Mouse (Mus musculus): ENCODE results near the gene Piwil4. TPM values are rescaled to one million over a fixed set of nuclear protein-coding genes. Genes with fewer than 3 reads are reported as not detected.
"Not testable (repeated sequence)": the region's sequence is repeated elsewhere in the genome, so short reads cannot be mapped to it uniquely, and the experiment has no call there.

Piwil4 gene
- total RNA-seq, 2 experiments from 2014 or later = 0.14 TPM; not detected in 1

DNA sequence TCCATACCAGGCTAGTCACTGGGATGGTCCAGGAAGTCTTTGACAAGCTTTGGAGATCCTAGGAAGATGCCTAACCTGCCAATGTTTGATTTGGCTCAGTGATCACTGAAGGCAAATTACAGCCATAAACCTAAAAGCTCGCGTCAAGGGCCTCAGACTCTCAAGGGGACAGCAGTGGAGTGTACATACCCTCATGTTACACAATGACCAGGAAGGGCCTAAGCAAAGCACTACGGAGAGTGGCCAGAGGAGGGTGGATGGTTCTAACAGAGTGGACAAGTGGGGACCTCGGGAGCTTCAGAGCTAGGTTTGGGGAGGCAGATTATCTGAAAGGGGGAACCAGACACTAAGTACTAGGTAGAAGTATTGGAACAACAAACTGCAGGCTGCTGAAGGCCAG lies 13.9 kb downstream of the Piwil4 start:
- no peak for DNase-seq (ENCODE audit: low spot score in 2 of 2)

DNA sequence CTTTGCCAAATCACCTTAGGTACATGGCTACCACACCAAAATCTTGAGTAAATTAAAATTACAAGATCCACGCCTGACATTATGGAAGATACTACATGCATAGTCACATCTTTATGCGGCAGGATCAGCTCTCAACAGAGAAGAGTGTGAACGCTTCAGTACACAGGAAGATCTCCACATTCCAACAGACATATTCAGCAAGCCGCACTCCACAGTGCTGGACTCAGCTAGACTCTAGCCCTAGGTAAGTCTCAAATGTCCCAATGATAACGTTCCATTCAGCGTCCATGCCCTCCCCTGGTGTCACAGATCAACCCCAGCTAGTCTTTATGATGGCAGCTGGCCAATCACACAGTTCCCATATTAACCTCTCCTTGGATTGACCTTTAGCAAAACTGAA lies 14.5 kb downstream of the Piwil4 start:
- no peak for DNase-seq (ENCODE audit: low spot score in 2 of 2)

GRCm38 (mm10) chr9:14724755-14725420 lies 15.6 kb downstream of the Piwil4 start:
- no peak for DNase-seq (ENCODE audit: low spot score in 2 of 2)

DNA sequence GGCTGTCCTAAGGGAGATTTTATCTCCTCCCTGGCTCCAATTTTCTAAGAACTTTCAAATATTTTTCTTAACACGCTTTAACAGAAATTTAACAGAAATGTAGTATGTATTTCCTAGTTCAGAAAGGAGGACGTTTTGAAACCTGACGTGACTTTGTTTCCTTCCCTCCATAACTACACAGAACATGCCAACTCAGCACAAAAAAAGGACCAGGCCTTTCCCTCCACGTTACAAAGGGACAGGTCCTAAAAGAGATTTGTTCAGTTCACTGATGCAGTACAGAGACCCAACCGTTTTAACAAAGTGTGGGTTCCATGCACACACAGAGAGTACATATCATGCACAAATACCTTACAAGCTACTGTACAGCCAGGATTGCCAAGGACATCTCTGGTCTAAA lies 18.9 kb downstream of the Piwil4 start:
- DNase-seq (ENCODE audit: low spot score in 2 of 2) = no peak

DNA sequence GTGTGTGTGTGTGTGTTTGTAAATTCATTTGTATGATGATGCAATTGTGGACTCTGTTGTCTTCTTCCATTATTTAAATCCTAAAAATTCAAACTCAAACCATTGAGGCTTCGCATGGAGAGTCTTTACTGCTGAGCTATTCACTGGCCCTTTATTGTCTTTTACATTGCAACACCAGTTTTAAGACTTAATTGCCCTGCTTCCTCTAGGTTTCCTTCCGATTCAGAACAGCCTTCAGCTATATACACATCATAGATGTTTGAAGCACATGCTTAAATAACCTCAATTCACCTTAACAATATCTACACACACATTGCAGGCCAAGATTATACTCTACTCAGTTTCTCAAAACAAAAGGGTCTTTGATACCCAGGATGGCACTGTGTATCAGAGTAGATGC lies 20.1 kb downstream of the Piwil4 start:
- no peak for DNase-seq (ENCODE audit: low spot score in 2 of 2)

- no peak for DNase-seq (ENCODE audit: low spot score in 2 of 2)
Observed at GRCm38 (mm10) chr9:14718332-14718691, 22.2 kb downstream of the Piwil4 start.

- DNase-seq (ENCODE audit: low spot score in 2 of 2) = no peak
Observed at GRCm38 (mm10) chr9:14717689-14718331, 22.7 kb downstream of the Piwil4 start.

GRCm38 (mm10) chr9:14715258-14715657 lies 25.3 kb downstream of the Piwil4 start:
- no peak for DNase-seq (ENCODE audit: low spot score in 2 of 2)

DNA sequence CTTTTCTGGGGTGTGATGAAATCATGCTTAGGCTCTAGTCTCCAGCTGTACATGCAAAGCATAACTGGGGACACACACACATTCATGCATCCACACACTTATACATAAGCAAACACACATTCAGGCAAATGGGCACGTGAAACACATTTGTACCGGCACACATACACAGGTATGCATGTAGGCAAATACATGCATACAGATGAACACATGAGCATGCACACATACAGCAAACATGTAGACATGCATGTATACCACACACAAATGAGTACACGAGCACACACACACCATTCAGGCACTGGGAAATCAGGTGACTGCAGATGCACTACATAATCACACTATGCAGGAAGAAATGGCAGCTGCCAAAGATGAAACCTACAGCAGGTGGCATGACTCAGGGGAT lies 29.6 kb downstream of the Piwil4 start:
- no peak for DNase-seq (ENCODE audit: low spot score in 2 of 2)

DNA sequence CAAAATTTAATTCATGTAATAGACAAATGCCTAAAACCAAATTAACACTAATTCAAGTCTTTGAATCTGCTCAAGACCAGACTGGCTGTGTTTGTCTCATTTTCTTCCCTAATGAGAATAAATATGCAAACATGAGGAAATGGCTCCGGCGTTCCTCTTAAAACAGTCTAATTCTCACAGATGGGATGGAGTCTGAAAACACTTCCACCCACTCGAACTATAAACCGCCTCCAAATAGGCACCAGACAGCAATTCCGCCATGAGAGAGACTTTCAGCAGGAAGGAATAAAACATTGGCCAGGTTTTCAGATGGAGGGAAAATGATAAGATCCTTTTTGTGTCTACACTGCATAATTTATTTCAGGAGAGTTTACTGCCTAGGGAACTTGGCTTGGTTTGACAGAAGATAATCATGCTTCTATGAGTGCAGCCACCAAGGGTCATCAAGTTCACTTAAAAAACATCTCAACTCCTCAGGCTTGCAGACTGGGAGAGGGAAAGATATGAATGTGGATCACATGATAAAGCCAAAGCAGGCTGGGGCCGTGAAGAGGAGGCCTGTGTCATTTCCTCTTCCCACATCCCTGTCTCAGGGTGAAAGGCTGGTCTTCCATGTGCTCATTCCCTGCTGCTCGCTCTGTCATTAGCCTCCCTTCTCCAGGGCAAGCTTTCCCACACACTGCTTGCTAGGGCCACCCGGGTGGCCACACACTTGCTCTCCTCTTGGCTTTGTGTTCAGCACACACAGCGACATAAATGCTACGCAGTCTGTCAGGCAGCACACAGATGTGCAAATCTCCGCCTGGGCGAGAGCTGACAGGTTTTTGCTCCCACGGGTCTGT lies 35.0 kb downstream of the Piwil4 start:
- peak in 1 of 2 experiments; percentile 50 for DNase-seq (ENCODE audit: low spot score in 2 of 2)

DNA sequence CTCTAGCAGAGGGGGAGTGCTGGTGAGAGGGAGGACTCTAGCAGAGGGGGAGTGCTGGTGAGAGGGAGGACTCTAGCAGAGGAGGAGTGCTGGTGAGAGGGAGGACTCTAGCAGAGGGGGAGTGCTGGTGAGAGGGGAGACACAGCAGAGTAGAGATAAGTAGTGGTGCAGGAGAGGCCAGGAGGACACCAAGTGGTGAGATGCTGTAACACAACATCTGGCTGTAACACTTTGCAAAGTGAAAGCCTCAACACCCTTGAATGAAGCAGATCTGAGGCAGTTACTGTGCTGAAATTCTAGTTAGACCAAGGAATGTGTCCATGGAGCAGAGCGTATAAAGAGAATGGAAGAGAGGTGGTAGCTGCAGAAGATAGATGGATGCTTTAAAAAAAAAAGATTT lies 39.7 kb downstream of the Piwil4 start:
- DNase-seq (ENCODE audit: low spot score in 2 of 2) = not testable (repeated sequence)

GRCm38 (mm10) chr9:14699288-14699640 lies 41.3 kb downstream of the Piwil4 start:
- DNase-seq (ENCODE audit: low spot score in 2 of 2) = no peak

GRCm38 (mm10) chr9:14698582-14699287 lies 41.8 kb downstream of the Piwil4 start:
- peak; percentile 94 to 95 for DNase-seq (ENCODE audit: low spot score in 2 of 2)

DNA sequence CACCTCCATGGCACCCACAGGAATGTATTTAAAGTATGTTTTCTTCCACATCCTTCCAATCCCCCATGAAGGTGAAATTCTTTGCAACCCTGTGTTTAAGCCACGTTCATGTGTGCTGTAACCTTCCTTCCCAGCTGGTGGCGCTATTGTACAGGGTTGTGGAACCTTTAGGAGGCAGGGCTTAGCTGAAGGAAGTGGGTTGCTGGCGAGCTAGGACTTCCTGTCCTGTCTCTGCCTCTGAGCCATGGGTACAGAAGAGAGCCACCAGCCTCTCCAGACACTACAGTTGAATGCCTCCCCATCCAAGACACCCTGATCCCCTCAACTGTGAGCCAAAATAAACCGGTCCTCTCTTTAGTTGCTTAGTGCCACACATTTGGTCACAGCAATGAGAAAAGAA lies 42.6 kb downstream of the Piwil4 start:
- no peak for DNase-seq (ENCODE audit: low spot score in 2 of 2)

DNA sequence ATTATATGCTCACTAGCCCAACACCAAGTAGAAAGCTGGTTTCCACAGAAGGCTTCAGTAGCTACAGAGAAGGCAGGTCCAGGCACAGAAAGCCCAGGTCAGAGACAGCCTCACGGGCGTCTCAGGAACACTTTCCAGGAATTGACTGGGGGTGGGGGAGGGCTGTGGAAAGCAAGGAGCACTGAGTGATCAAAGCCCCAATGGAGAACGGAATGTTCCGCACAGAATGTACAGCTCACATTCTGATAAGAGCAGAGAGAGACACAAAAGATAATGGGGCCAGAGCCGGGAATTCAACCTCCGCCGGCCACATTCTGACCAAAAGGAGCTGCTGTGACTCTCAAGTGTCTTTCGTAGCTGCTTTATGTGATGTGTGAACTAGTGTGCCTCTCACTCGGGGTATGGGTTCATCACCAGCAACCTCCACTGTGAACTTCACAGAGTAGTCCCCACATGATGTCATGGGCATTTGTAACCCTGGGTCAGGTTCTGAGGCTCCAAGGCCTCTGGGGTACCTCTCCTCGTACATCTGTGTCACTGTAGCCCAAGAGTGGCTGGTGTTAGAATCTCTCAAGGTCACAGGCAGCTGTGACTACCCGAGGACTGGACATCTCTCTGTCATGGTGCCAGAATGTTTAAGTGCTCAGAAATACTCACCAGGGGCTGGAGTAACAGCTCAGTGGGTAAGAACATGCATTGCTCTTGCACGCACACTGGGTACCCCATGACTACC lies 51.0 kb downstream of the Piwil4 start:
- no peak for DNase-seq (ENCODE audit: low spot score in 2 of 2)

- no peak for DNase-seq (ENCODE audit: low spot score in 2 of 2)
Observed at GRCm38 (mm10) chr9:14684363-14684762, 56.2 kb downstream of the Piwil4 start.

GRCm38 (mm10) chr9:14682741-14683140 lies 57.8 kb downstream of the Piwil4 start:
- DNase-seq (ENCODE audit: low spot score in 2 of 2) = no peak

- DNase-seq (ENCODE audit: low spot score in 2 of 2) = no peak
Observed at GRCm38 (mm10) chr9:14680584-14680983, 59.9 kb downstream of the Piwil4 start.

DNA sequence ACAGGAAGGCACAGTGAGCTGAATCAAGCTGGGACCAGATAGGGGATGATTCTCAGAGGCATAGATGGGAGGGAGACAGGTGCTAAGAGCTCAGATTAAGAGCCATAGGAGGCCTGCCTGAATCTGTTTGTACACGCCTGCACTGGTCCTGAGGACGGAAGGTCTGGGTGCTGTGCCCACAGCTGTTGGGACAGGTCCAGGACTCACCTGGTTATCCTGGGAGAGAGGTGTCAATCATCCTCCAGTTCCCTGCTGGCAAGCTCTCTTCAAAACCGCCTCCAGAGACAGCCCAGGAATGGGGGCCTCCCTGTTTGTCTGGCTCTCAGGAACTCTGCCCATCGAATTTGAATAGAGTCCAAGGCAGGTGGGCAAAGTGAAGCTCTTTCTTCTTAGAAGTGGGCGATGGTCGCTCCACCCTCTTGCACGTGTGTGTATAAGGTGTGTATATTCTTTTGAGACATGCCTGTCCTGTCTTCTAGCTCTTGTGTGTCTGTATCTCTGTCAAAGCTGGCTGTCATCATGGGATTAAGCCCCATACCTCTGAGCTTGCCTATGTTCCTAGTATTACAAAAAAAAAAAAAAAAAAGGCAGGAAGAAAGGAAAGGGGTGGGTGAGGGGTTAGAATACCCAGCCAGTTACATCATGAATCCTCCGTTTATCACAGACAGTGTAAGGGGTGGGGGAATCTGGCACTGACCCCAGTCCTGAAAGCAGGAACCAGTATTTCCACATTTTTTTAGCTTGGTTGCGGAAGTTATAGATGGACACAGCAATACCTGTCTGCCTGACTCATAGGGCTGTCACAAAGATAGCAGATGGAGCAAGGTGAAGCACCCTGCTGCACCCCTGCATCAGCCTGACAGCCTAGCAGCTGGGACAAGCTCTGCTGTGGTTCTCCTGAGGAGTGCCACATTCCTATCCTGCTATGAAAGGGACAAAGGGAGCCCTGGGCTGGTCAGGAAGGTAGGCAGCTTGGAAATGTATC lies 64.5 kb downstream of the Piwil4 start:
- no peak for DNase-seq (ENCODE audit: low spot score in 2 of 2)

DNA sequence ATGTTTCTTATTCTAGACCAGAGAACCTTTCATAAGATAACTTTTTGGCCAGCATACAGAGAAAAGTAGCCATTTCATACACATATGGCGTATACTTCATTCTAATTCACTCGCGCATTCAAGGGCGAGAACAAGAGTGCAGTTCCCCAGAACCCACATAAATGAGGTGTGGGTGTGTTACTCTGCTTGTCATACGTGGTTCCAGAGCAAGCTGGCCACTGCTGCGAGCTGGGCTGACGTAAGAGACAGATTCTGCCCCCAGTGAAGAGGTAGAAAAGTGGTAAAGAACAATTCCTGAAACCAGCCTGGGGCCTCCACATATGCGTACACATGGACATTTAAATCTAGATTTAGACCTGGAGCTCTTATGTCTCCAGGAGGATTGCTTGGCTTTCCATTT lies 66.0 kb downstream of the Piwil4 start:
- no peak for DNase-seq (ENCODE audit: low spot score in 2 of 2)
